Mouse (Mus musculus): Measurements from ENCODE around the gene Rptor. TPM values are rescaled to one million over a fixed set of nuclear protein-coding genes. Genes with fewer than 3 reads are reported as not detected.

Gene Rptor
- polyA plus RNA-seq, 1 experiment from 2014 or later = 18.6 TPM

- 85% methylated on average over 3 of the region's 3 CpGs for WGBS
- H3K9ac ChIP-seq (replicated peaks) = no peak overlapping the region
- no peaks in the 10 kb centered on the region for H3K27me3 ChIP-seq
- no peaks in the 10 kb centered on the region for H3K4me1 ChIP-seq (replicated peaks)
- H3K4me3 ChIP-seq (replicated peaks) = no peak overlapping the region
- H3K36me3 ChIP-seq = peaks cover 91% of the 10 kb centered on the region
- no peaks in the 10 kb centered on the region for H3K9me3 ChIP-seq
- ATAC-seq (ENCODE audit: insufficient number of reproducible peaks, insufficient read depth, low FRiP score, low TSS enrichment, low read depth) = no peak
- no peak overlapping the region for H3K27ac ChIP-seq
- no peak overlapping the region for H3K4me2 ChIP-seq
These were observed 287.3 kb downstream of the Rptor start for GRCm38 (mm10) chr11:119889966-119890365.

- Histone ChIP-seq H3K4me2 (no peak overlapping the region), H3K4me3 (replicated peaks) (no peak overlapping the region), H3K4me1 (replicated peaks) (no peaks in the 10 kb centered on the region), H3K36me3 (peaks cover 89% of the 10 kb centered on the region), H3K27ac (no peak overlapping the region), H3K9ac (replicated peaks) (no peak overlapping the region), H3K9me3 (no peaks in the 10 kb centered on the region), H3K27me3 (no peaks in the 10 kb centered on the region)
- 90% methylated on average over 7 of the region's 7 CpGs for WGBS
- no peak for ATAC-seq (ENCODE audit: insufficient number of reproducible peaks, insufficient read depth, low FRiP score, low TSS enrichment, low read depth)
These were observed 289.0 kb downstream of the Rptor start for GRCm38 (mm10) chr11:119891601-119892215.

GRCm38 (mm10) chr11:119893667-119894236 is 291.0 kb downstream of the Rptor start:
- Histone ChIP-seq H3K4me2 (no peak overlapping the region), H3K36me3 (peaks cover 91% of the 10 kb centered on the region), H3K27ac (no peak overlapping the region), H3K9me3 (no peaks in the 10 kb centered on the region), H3K27me3 (no peaks in the 10 kb centered on the region), H3K9ac (replicated peaks) (no peak overlapping the region), H3K4me1 (replicated peaks) (no peaks in the 10 kb centered on the region), H3K4me3 (replicated peaks) (no peak overlapping the region)
- WGBS = 52% methylated on average over 10 of the region's 10 CpGs
- no peak for ATAC-seq (ENCODE audit: insufficient number of reproducible peaks, insufficient read depth, low FRiP score, low TSS enrichment, low read depth)

GRCm38 (mm10) chr11:119894634-119895033 is 291.9 kb downstream of the Rptor start:
- no peaks in the 10 kb centered on the region for H3K9me3 ChIP-seq
- no peak overlapping the region for H3K9ac ChIP-seq (replicated peaks)
- H3K27ac ChIP-seq = no peak overlapping the region
- peaks cover 91% of the 10 kb centered on the region for H3K36me3 ChIP-seq
- H3K4me3 ChIP-seq (replicated peaks) = no peak overlapping the region
- no peaks in the 10 kb centered on the region for H3K4me1 ChIP-seq (replicated peaks)
- WGBS = 55% methylated on average over 6 of the region's 6 CpGs
- no peaks in the 10 kb centered on the region for H3K27me3 ChIP-seq
- no peak for ATAC-seq (ENCODE audit: insufficient number of reproducible peaks, insufficient read depth, low FRiP score, low TSS enrichment, low read depth)
- H3K4me2 ChIP-seq = no peak overlapping the region

GRCm38 (mm10) chr11:119897041-119897440 is 294.3 kb downstream of the Rptor start:
- H3K36me3 ChIP-seq = peaks cover 72% of the 10 kb centered on the region
- no peak for ATAC-seq (ENCODE audit: insufficient number of reproducible peaks, insufficient read depth, low FRiP score, low TSS enrichment, low read depth)

GRCm38 (mm10) chr11:119898976-119899375 is 296.3 kb downstream of the Rptor start:
- ATAC-seq (ENCODE audit: insufficient number of reproducible peaks, insufficient read depth, low FRiP score, low TSS enrichment, low read depth) = no peak
- no peak overlapping the region for H3K9ac ChIP-seq (replicated peaks)
- 91% methylated on average over 11 of the region's 11 CpGs for WGBS
- no peak overlapping the region for H3K4me3 ChIP-seq (replicated peaks)
- H3K36me3 ChIP-seq = peaks cover 57% of the 10 kb centered on the region
- H3K4me2 ChIP-seq = no peak overlapping the region
- H3K27me3 ChIP-seq = no peaks in the 10 kb centered on the region
- H3K4me1 ChIP-seq (replicated peaks) = no peaks in the 10 kb centered on the region
- no peak overlapping the region for H3K27ac ChIP-seq
- no peaks in the 10 kb centered on the region for H3K9me3 ChIP-seq

More at GRCm38 (mm10) chr11:119897041-119897440, 294.3 kb downstream of the Rptor start:
- H3K4me2 ChIP-seq = no peak overlapping the region
- H3K27me3 ChIP-seq = no peaks in the 10 kb centered on the region
- H3K9ac ChIP-seq (replicated peaks) = no peak overlapping the region
- H3K4me3 ChIP-seq (replicated peaks) = no peak overlapping the region
- no peaks in the 10 kb centered on the region for H3K4me1 ChIP-seq (replicated peaks)
- 81% methylated on average over 9 of the region's 9 CpGs for WGBS
- H3K27ac ChIP-seq = no peak overlapping the region
- no peaks in the 10 kb centered on the region for H3K9me3 ChIP-seq

GRCm38 (mm10) chr11:119901174-119901573 is 298.5 kb downstream of the Rptor start:
- Histone ChIP-seq H3K4me1 (replicated peaks) (no peaks in the 10 kb centered on the region), H3K9ac (replicated peaks) (no peak overlapping the region), H3K4me3 (replicated peaks) (no peak overlapping the region), H3K4me2 (no peak overlapping the region), H3K27me3 (no peaks in the 10 kb centered on the region), H3K27ac (no peak overlapping the region), H3K36me3 (peaks cover 35% of the 10 kb centered on the region), H3K9me3 (no peaks in the 10 kb centered on the region)
- ATAC-seq (ENCODE audit: insufficient number of reproducible peaks, insufficient read depth, low FRiP score, low TSS enrichment, low read depth) = no peak
- WGBS = 69% methylated on average over 4 of the region's 4 CpGs

GRCm38 (mm10) chr11:119902891-119903290 is 300.2 kb downstream of the Rptor start:
- no peak overlapping the region for H3K9ac ChIP-seq (replicated peaks)
- H3K4me3 ChIP-seq (replicated peaks) = no peak overlapping the region
- WGBS = 87% methylated on average over 4 of the region's 4 CpGs
- H3K9me3 ChIP-seq = no peaks in the 10 kb centered on the region
- H3K27me3 ChIP-seq = no peaks in the 10 kb centered on the region
- ATAC-seq (ENCODE audit: insufficient number of reproducible peaks, insufficient read depth, low FRiP score, low TSS enrichment, low read depth) = no peak
- no peak overlapping the region for H3K27ac ChIP-seq
- H3K36me3 ChIP-seq = peaks cover 20% of the 10 kb centered on the region
- no peaks in the 10 kb centered on the region for H3K4me1 ChIP-seq (replicated peaks)
- H3K4me2 ChIP-seq = no peak overlapping the region

GRCm38 (mm10) chr11:119904621-119905286 is 302.0 kb downstream of the Rptor start:
- Histone ChIP-seq H3K4me3 (replicated peaks) (no peak overlapping the region), H3K9me3 (no peaks in the 10 kb centered on the region), H3K36me3 (peaks cover 2% of the 10 kb centered on the region; the same call in 1 of the 2 replicates), H3K9ac (replicated peaks) (no peak overlapping the region; the same call in 1 of the 2 replicates), H3K27me3 (0 out of 2 replicates have a peak, but pooled peaks cover 6% of the 10 kb centered on the region), H3K4me1 (replicated peaks) (peaks cover 7% of the 10 kb centered on the region; the same call in 1 of the 2 replicates), H3K4me2 (no peak overlapping the region), H3K27ac (no peak overlapping the region)
- no peak; the same call in 1 of the 2 replicates for ATAC-seq (ENCODE audit: insufficient number of reproducible peaks, insufficient read depth, low FRiP score, low TSS enrichment, low read depth)
- WGBS = 32% methylated on average over 5 of the region's 5 CpGs

GRCm38 (mm10) chr11:119905794-119906193 is 303.1 kb downstream of the Rptor start:
- Histone ChIP-seq H3K27ac (no peak overlapping the region), H3K9me3 (no peaks in the 10 kb centered on the region), H3K4me1 (replicated peaks) (peaks cover 8% of the 10 kb centered on the region; the same call in 1 of the 2 replicates), H3K36me3 (no peaks in the 10 kb centered on the region), H3K4me3 (replicated peaks) (no peak overlapping the region), H3K27me3 (0 out of 2 replicates have a peak, but pooled peaks cover 6% of the 10 kb centered on the region), H3K9ac (replicated peaks) (no peak overlapping the region), H3K4me2 (no peak overlapping the region)
- 86% methylated on average over 5 of the region's 5 CpGs for WGBS
- ATAC-seq (ENCODE audit: insufficient number of reproducible peaks, insufficient read depth, low FRiP score, low TSS enrichment, low read depth) = no peak

- H3K4me1 ChIP-seq (replicated peaks) = peaks cover 8% of the 10 kb centered on the region; the same call in 1 of the 2 replicates
- no peak overlapping the region for H3K4me3 ChIP-seq (replicated peaks)
- H3K36me3 ChIP-seq = no peaks in the 10 kb centered on the region
- H3K27me3 ChIP-seq = 0 out of 2 replicates have a peak, but pooled peaks cover 6% of the 10 kb centered on the region
- H3K9me3 ChIP-seq = no peaks in the 10 kb centered on the region
- H3K9ac ChIP-seq (replicated peaks) = peak overlapping the region; percentile 23; the same call in 1 of the 2 replicates
- no peak overlapping the region for H3K4me2 ChIP-seq
- 40% methylated on average over 7 of the region's 7 CpGs for WGBS
- no peak overlapping the region for H3K27ac ChIP-seq
- no peak for ATAC-seq (ENCODE audit: insufficient number of reproducible peaks, insufficient read depth, low FRiP score, low TSS enrichment, low read depth)
These were observed 304.4 kb downstream of the Rptor start for GRCm38 (mm10) chr11:119907006-119907650.
